8 mouse cellular contexts compared by ENCODE assay signal in the genomic region with DNA sequence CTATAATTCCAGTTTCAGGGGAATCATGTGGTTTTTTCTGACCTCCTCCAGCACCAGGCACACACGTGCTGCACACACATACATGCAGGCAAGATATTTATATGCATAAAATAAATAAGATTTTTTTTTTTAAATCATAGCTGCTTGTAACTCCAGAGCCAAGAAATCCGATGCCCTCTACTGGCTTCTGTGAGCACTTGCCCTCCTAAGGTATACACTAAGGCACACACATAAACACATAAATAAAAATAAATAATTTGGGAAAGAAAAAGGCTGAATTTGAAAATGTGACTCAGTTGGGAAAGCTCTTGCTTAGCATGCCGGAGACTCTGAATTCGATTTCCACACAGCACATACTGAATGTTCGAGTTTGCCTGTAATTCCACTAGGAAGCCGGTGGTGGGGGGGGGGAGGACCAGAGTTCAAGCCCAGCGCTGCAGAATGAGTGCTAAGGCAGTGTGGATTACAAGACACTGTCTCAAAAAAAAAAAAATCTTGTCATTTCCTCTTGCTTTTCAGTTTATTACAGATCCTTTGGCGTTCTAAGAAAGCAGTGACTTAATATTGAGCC. TPM values are rescaled to one million over a fixed set of nuclear protein-coding genes. Genes with fewer than 3 reads are reported as not detected.
DNase-seq lines count a peak whose midpoint lies in the region; ATAC-seq and TF ChIP-seq lines count a peak whose summit lies in the region.

No protein-coding gene starts in this region.

- peaks cover 27% of the 10 kb centered on the region for H3K36me3 ChIP-seq in heart, embryonic 13.5 days
- H3K36me3 ChIP-seq in ES-E14 (ENCODE audit: control insufficient read depth, insufficient read depth, low read length, poor library complexity, severe bottlenecking), result peaks cover 4% of the 10 kb centered on the region; the same call in 1 of the 2 replicates
- peaks cover 14% of the 10 kb centered on the region for H3K36me3 ChIP-seq in forebrain, embryonic 16.5 days (ENCODE audit: control insufficient read depth, insufficient read depth)
- peaks cover 18% of the 10 kb centered on the region for H3K36me3 ChIP-seq in thymus, adult 2 months (ENCODE audit: control insufficient read depth, insufficient read depth, low read length)

- peak overlapping the region; percentile 50 for H3K27ac ChIP-seq in heart, embryonic 13.5 days (replicated peaks)
- H3K27ac ChIP-seq in ES-E14 (ENCODE audit: insufficient read depth, low read depth, low read length, poor library complexity, severe bottlenecking), result no peak overlapping the region
- H3K27ac ChIP-seq in forebrain, embryonic 16.5 days (ENCODE audit: low read length), result peak overlapping the region; percentile 89
- no peak overlapping the region for H3K27ac ChIP-seq in thymus, adult 2 months (ENCODE audit: control insufficient read depth, insufficient read depth, low read length)

- peak overlapping the region; percentile 70 for H3K9ac ChIP-seq in heart, embryonic 13.5 days
- H3K9ac ChIP-seq in ES-E14 (ENCODE audit: insufficient read depth, low read depth, low read length, poor library complexity, severe bottlenecking), result peak overlapping the region; percentile 42; the same call in 1 of the 2 replicates
- peak overlapping the region; percentile 40 for H3K9ac ChIP-seq in forebrain, embryonic 16.5 days (replicated peaks; ENCODE audit: low read depth, low read length)

- no peaks in the 10 kb centered on the region for H3K9me3 ChIP-seq in heart, embryonic 13.5 days
- H3K9me3 ChIP-seq in ES-E14 (ENCODE audit: control insufficient read depth, insufficient read depth, low read depth, low read length), result no peaks in the 10 kb centered on the region
- no peaks in the 10 kb centered on the region for H3K9me3 ChIP-seq in forebrain, embryonic 16.5 days (ENCODE audit: control insufficient read depth, low read length)

- TF ChIP-seq POLR2A in thymus, adult 2 months (IDR thresholded peaks at IDR 0.05; ENCODE audit: control insufficient read depth, extremely low read depth, insufficient read depth, low read length, poor library complexity), result no peak

- TF ChIP-seq CTCF in thymus, adult 2 months (IDR thresholded peaks at IDR 0.05; ENCODE audit: borderline replicate concordance, control insufficient read depth, extremely low read depth, insufficient read depth, low read length, poor library complexity), result no peak

- DNase-seq in heart, postnatal 25 days (ENCODE audit: low spot score), result no peak
- no peak for DNase-seq in ES-E14 (ENCODE audit: low read depth, low spot score)
- peak; percentile 13 for DNase-seq in lung, postnatal 10 days
- no peak for DNase-seq in thymus, adult 2 months
- no peak for DNase-seq in gastrocnemius, adult 18-20 months (ENCODE audit: low spot score)
- no peak for DNase-seq in layer of hippocampus, postnatal 10 days (ENCODE audit: low spot score in 2 of 2)

- H3K4me2 ChIP-seq in heart, embryonic 13.5 days, result peak overlapping the region; percentile 70
- peak overlapping the region; percentile 59 for H3K4me2 ChIP-seq in forebrain, embryonic 16.5 days (ENCODE audit: low read length)

- H3K27me3 ChIP-seq in heart, embryonic 13.5 days (replicated peaks), result no peaks in the 10 kb centered on the region
- no peaks in the 10 kb centered on the region for H3K27me3 ChIP-seq in forebrain, embryonic 16.5 days (replicated peaks; ENCODE audit: control insufficient read depth, insufficient read depth, low read length)
- no peaks in the 10 kb centered on the region for H3K27me3 ChIP-seq in thymus, adult 2 months (ENCODE audit: control insufficient read depth, insufficient read depth, low read length)

- 9% methylated on average over 8 of the region's 8 CpGs for WGBS in heart, embryonic 13.5 days
- 9% methylated on average over 8 of the region's 8 CpGs for WGBS in forebrain, embryonic 16.5 days
- 26% methylated on average over 8 of the region's 8 CpGs for WGBS in thymus, adult 2 months

- peak overlapping the region; percentile 78 for H3K4me3 ChIP-seq in heart, embryonic 13.5 days
- peak overlapping the region; percentile 57 to 80 for H3K4me3 ChIP-seq in ES-E14 (ENCODE audit: insufficient read depth in 1 of 2, low read depth in 1 of 2, low read length in 2 of 2, poor library complexity in 1 of 2, severe bottlenecking in 1 of 2)
- peak overlapping the region; percentile 97 for H3K4me3 ChIP-seq in forebrain, embryonic 16.5 days (replicated peaks; ENCODE audit: low read length)
- H3K4me3 ChIP-seq in thymus, adult 2 months (ENCODE audit: control insufficient read depth, insufficient read depth, low read length), result no peak overlapping the region

- in situ Hi-C loops in ES-E14 (cut with MboI; ENCODE audit: low sequenced_read_pairs in 2 of 2, unreplicated experiment in 2 of 2), result no loop called here

- peaks cover 8% of the 10 kb centered on the region for H3K4me1 ChIP-seq in heart, embryonic 13.5 days
- peaks cover 0 to 2% of the 10 kb centered on the region in 2 experiments; a peak in 2 of 4 replicates for H3K4me1 ChIP-seq in ES-E14 (ENCODE audit: control insufficient read depth in 2 of 2, insufficient read depth in 2 of 2, low read length in 2 of 2, poor library complexity in 1 of 2)
- peaks cover 9% of the 10 kb centered on the region for H3K4me1 ChIP-seq in forebrain, embryonic 16.5 days (replicated peaks; ENCODE audit: control insufficient read depth, insufficient read depth, low read length)
- H3K4me1 ChIP-seq in thymus, adult 2 months (replicated peaks; ENCODE audit: control insufficient read depth, insufficient read depth, low read length), result peaks cover 8% of the 10 kb centered on the region

- no peak; the same call in 1 of the 2 replicates for ATAC-seq in heart, embryonic 13.5 days (ENCODE audit: extremely low read depth, insufficient number of reproducible peaks, low FRiP score, low TSS enrichment)
- ATAC-seq in forebrain, embryonic 16.5 days, result peak; percentile 18

- intact Hi-C loops in heart, postnatal 25 days (cut with DNase I), result no loop called here

TF ChIP-seq in ES-E14, 5 proteins besides CTCF, POLR2A, EP300 and RAD21:
- TF ChIP-seq ZNF384 (IDR thresholded peaks at IDR 0.05; ENCODE audit: low read depth, low read length) (no peak), HCFC1 (IDR thresholded peaks at IDR 0.05; ENCODE audit: borderline replicate concordance, insufficient read depth, low read length) (no peak), MAFK (IDR thresholded peaks at IDR 0.05; ENCODE audit: insufficient read depth, low read depth, low read length) (no peak), ZC3H11A (IDR thresholded peaks at IDR 0.05; ENCODE audit: borderline replicate concordance, low read depth, low read length) (no peak)
TF ChIP-seq in ES-E14: peak in this region for 0.

RNA-seq across cellular contexts. Expression of a gene that starts 0.5 kb away (rescaled TPM):
- 112 and 122 TPM in 2 replicates for polyA plus RNA-seq in heart, embryonic 13.5 days (2015; fragmentation: Nextera tagmentation; extraction: Ambion mirVana)
- total RNA-seq in heart, postnatal 25 days (2021), result 10 to 100 TPM; 91.3 to 94.0 TPM
- 79.0 and 85.7 TPM in 2 replicates for total RNA-seq in ES-E14 (2012; rRNA removed)
- 163 and 178 TPM in 2 replicates for polyA plus RNA-seq in forebrain, embryonic 16.5 days (2015; fragmentation: Nextera tagmentation; extraction: Ambion mirVana)
- polyA plus RNA-seq in thymus, adult 2 months (2012; rRNA removed), result 29.4 and 38.0 TPM in 2 replicates
- total RNA-seq in gastrocnemius, adult 18-20 months (2021), result 100 to 1,000 TPM in 1 of 2 experiments, 10 to 100 TPM in 1; 93.0 to 100 TPM
- total RNA-seq in layer of hippocampus, postnatal 10 days (2021), result 100 to 1,000 TPM; 102 to 112 TPM

RNA-seq across cellular contexts. Expression of a gene that starts 10.5 kb away (rescaled TPM):
- 32.0 and 37.0 TPM in 2 replicates for polyA plus RNA-seq in heart, embryonic 13.5 days (2015; fragmentation: Nextera tagmentation; extraction: Ambion mirVana)
- 10 to 100 TPM; 24.5 to 25.6 TPM for total RNA-seq in heart, postnatal 25 days (2021)
- 34.5 and 80.8 TPM in 2 replicates for total RNA-seq in ES-E14 (2012; rRNA removed)
- 19.3 and 21.1 TPM in 2 replicates for polyA plus RNA-seq in forebrain, embryonic 16.5 days (2015; fragmentation: Nextera tagmentation; extraction: Ambion mirVana)
- polyA plus RNA-seq in thymus, adult 2 months (2012; rRNA removed), result 7.5 and 8.6 TPM in 2 replicates
- total RNA-seq in gastrocnemius, adult 18-20 months (2021), result 1 to 10 TPM; 4.6 TPM
- total RNA-seq in layer of hippocampus, postnatal 10 days (2021), result 10 to 100 TPM; 23.4 to 25.5 TPM

RNA-seq across cellular contexts. Expression of a gene that starts 21.8 kb away (rescaled TPM):
- 46.1 and 58.3 TPM in 2 replicates for polyA plus RNA-seq in heart, embryonic 13.5 days (2015; fragmentation: Nextera tagmentation; extraction: Ambion mirVana)
- 10 to 100 TPM; 26.3 to 28.1 TPM for total RNA-seq in heart, postnatal 25 days (2021)
- total RNA-seq in ES-E14 (2012; rRNA removed), result 19.1 and 30.9 TPM in 2 replicates
- polyA plus RNA-seq in forebrain, embryonic 16.5 days (2015; fragmentation: Nextera tagmentation; extraction: Ambion mirVana), result 59.2 and 64.2 TPM in 2 replicates
- 22.6 and 44.7 TPM in 2 replicates for polyA plus RNA-seq in thymus, adult 2 months (2012; rRNA removed)
- total RNA-seq in gastrocnemius, adult 18-20 months (2021), result 10 to 100 TPM; 74.6 to 80.4 TPM
- total RNA-seq in layer of hippocampus, postnatal 10 days (2021), result 10 to 100 TPM; 19.1 to 20.1 TPM

Comparison
In these comparisons a context has a peak if more than half of its experiments do, and no peak if none do; other contexts are left out.
1. H3K27ac ChIP-seq: peak in heart, embryonic 13.5 days (single experiment) and forebrain, embryonic 16.5 days (single experiment); none in ES-E14 (single experiment) and thymus, adult 2 months (single experiment).
2. Peak in every context shown above with its lines, with median percentiles within 50 percentile points of each other: H3K9ac ChIP-seq.